Mouse (Mus musculus) lung, embryonic 14.5 days (tissue): ENCODE measurements at regions not wholly inside any gene's neighbourhood (a gene's known extent, or its start where the extent isn't known, plus 50 kb on each side); places are given as distances from the start of the nearest gene placed in this dataset.
A peak's percentile ranks its signal among the peaks of the same experiment; 100 is the strongest.

ENCODE experiments used
- ATAC-seq: fragments of 200-750 bp; cut with Nextera tagmentation; 2 replicates; pipeline ENCODE4 v1.8.0; 2017; ENCODE audit warnings: mild to moderate bottlenecking, moderate TSS enrichment, moderate library complexity; ENCODE audit not compliant: insufficient read depth
- DNase-seq: peaks from one replicate; pipeline ENCODE4 v3.0.0-alpha.2; 2015
- H3K27ac ChIP-seq: fragments of 300-500 bp; sonication (generic); 2 replicates; pipeline ENCODE4 v1.5.1; 2014; ENCODE audit warnings: low read depth, mild to moderate bottlenecking, moderate library complexity
- H3K27me3 ChIP-seq: fragments of 300-500 bp; sonication (generic); 2 replicates; pipeline ENCODE4 v1.6.1; 2014; ENCODE audit warnings: low read length, control low read depth; ENCODE audit not compliant: insufficient read depth
- H3K36me3 ChIP-seq: fragments of 300-500 bp; sonication (generic); 2 replicates; pipeline ENCODE4 v1.6.1; 2014; ENCODE audit warnings: control low read depth; ENCODE audit not compliant: insufficient read depth
- H3K4me1 ChIP-seq: fragments of 300-500 bp; sonication (generic); 2 replicates; pipeline ENCODE4 v1.6.1; 2014; ENCODE audit warnings: antibody characterized with exemption, control low read depth; ENCODE audit not compliant: insufficient read depth
- H3K4me2 ChIP-seq: fragments of 300-500 bp; sonication (generic); 2 replicates; pipeline ENCODE4 v1.6.1; 2014; ENCODE audit warnings: mild to moderate bottlenecking
- H3K4me3 ChIP-seq: fragments of 300-500 bp; sonication (generic); 2 replicates; pipeline ENCODE4 v1.5.1; 2014; ENCODE audit warnings: low read depth, low read length
- H3K9ac ChIP-seq: fragments of 300-500 bp; sonication (generic); 2 replicates; pipeline ENCODE4 v1.6.1; 2014
- H3K9me3 ChIP-seq: fragments of 300-500 bp; sonication (generic); 2 replicates; pipeline ENCODE4 v1.6.1; 2016; ENCODE audit warnings: low read depth, low read length, control low read depth
- CTCF ChIP-seq: IDR thresholded peaks from 2 replicates; pipeline ENCODE4 v1.5.1; 2016; ENCODE audit warnings: antibody characterized with exemption, low read depth
- WGBS: fragments of 180-500 bp; shearing (Covaris S2); extraction: QIAGEN DNeasy Blood & Tissue Kit; methylation state at CpG from one replicate; pipeline ENCODE4 v1.1.7; 2014; 5-methylcytosine and 5-hydroxymethylcytosine counted together

GRCm38 (mm10) chr8:127811338-127811737 lies 547.1 kb upstream of the Nrp1 start:
- no peaks in the 10 kb centered on the region for H3K27me3 ChIP-seq
- TF ChIP-seq CTCF = no peak
- no peak overlapping the region for H3K9ac ChIP-seq
- H3K36me3 ChIP-seq = no peaks in the 10 kb centered on the region
- no peak overlapping the region for H3K4me3 ChIP-seq
- H3K4me1 ChIP-seq = peaks cover 4% of the 10 kb centered on the region; the same call in 1 of the 2 replicates
- H3K4me2 ChIP-seq = no peak overlapping the region
- DNase-seq = no peak
- ATAC-seq = no peak
- no peaks in the 10 kb centered on the region for H3K9me3 ChIP-seq
- 76% methylated on average over 8 of the region's 8 CpGs for WGBS
- H3K27ac ChIP-seq = no peak overlapping the region

GRCm38 (mm10) chr8:127814785-127815523 lies 543.5 kb upstream of the Nrp1 start:
- WGBS = 69% methylated on average over 9 of the region's 9 CpGs
- H3K4me3 ChIP-seq = no peak overlapping the region
- no peak overlapping the region for H3K27ac ChIP-seq
- no peak for TF ChIP-seq CTCF
- no peaks in the 10 kb centered on the region for H3K4me1 ChIP-seq
- H3K36me3 ChIP-seq = no peaks in the 10 kb centered on the region
- H3K9me3 ChIP-seq = no peaks in the 10 kb centered on the region
- no peaks in the 10 kb centered on the region for H3K27me3 ChIP-seq
- H3K9ac ChIP-seq = no peak overlapping the region
- ATAC-seq (no peak), DNase-seq (no peak)
- H3K4me2 ChIP-seq = no peak overlapping the region

GRCm38 (mm10) chr8:127820741-127821170 lies 537.6 kb upstream of the Nrp1 start:
- WGBS = 45% methylated on average over 1 of the region's 1 CpGs
- DNase-seq = no peak

GRCm38 (mm10) chr8:127821646-127822045 lies 536.8 kb upstream of the Nrp1 start:
- H3K4me2 ChIP-seq = no peak overlapping the region
- H3K36me3 ChIP-seq = no peaks in the 10 kb centered on the region
- no peaks in the 10 kb centered on the region for H3K9me3 ChIP-seq
- no peak for TF ChIP-seq CTCF
- H3K27me3 ChIP-seq = no peaks in the 10 kb centered on the region
- no peak overlapping the region for H3K27ac ChIP-seq
- 45% methylated on average over 1 of the region's 1 CpGs for WGBS
- no peak for ATAC-seq
- peak; percentile 30 for DNase-seq
- H3K4me3 ChIP-seq = no peak overlapping the region
- H3K4me1 ChIP-seq = peaks cover 3% of the 10 kb centered on the region; the same call in 1 of the 2 replicates
- no peak overlapping the region for H3K9ac ChIP-seq

More at GRCm38 (mm10) chr8:127820741-127821170, 537.6 kb upstream of the Nrp1 start:
- no peak for ATAC-seq
- H3K4me3 ChIP-seq = no peak overlapping the region
- no peaks in the 10 kb centered on the region for H3K27me3 ChIP-seq
- no peak overlapping the region for H3K27ac ChIP-seq
- no peaks in the 10 kb centered on the region for H3K9me3 ChIP-seq
- H3K4me2 ChIP-seq = no peak overlapping the region
- no peak for TF ChIP-seq CTCF
- H3K9ac ChIP-seq = no peak overlapping the region
- H3K36me3 ChIP-seq = no peaks in the 10 kb centered on the region
- peaks cover 3% of the 10 kb centered on the region; the same call in 1 of the 2 replicates for H3K4me1 ChIP-seq

- WGBS = 79% methylated on average over 2 of the region's 2 CpGs
- Histone ChIP-seq H3K27ac (no peak overlapping the region), H3K4me2 (no peak overlapping the region), H3K4me3 (no peak overlapping the region), H3K4me1 (peaks cover 3% of the 10 kb centered on the region; the same call in 1 of the 2 replicates), H3K27me3 (no peaks in the 10 kb centered on the region), H3K9me3 (no peaks in the 10 kb centered on the region), H3K36me3 (no peaks in the 10 kb centered on the region), H3K9ac (no peak overlapping the region)
- DNase-seq = no peak
- no peak for TF ChIP-seq CTCF
- ATAC-seq = no peak
Measured at GRCm38 (mm10) chr8:127825041-127825440, 533.4 kb upstream of the Nrp1 start.

GRCm38 (mm10) chr8:127827826-127828225 lies 530.6 kb upstream of the Nrp1 start:
- Histone ChIP-seq H3K9me3 (no peaks in the 10 kb centered on the region), H3K4me3 (no peak overlapping the region), H3K9ac (no peak overlapping the region), H3K36me3 (no peaks in the 10 kb centered on the region), H3K4me2 (no peak overlapping the region), H3K27ac (no peak overlapping the region), H3K27me3 (no peaks in the 10 kb centered on the region), H3K4me1 (no peaks in the 10 kb centered on the region)
- no peak for TF ChIP-seq CTCF
- ATAC-seq (no peak), DNase-seq (no peak)
- WGBS = 50% methylated on average over 5 of the region's 5 CpGs

- DNase-seq = no peak
- no peaks in the 10 kb centered on the region for H3K9me3 ChIP-seq
- no peak overlapping the region for H3K4me3 ChIP-seq
- H3K36me3 ChIP-seq = no peaks in the 10 kb centered on the region
- TF ChIP-seq CTCF = no peak
- no peak overlapping the region for H3K9ac ChIP-seq
- no peak overlapping the region for H3K27ac ChIP-seq
- WGBS = 63% methylated on average over 1 of the region's 1 CpGs
- no peaks in the 10 kb centered on the region for H3K4me1 ChIP-seq
- ATAC-seq = no peak
- no peak overlapping the region for H3K4me2 ChIP-seq
- H3K27me3 ChIP-seq = no peaks in the 10 kb centered on the region
Measured at GRCm38 (mm10) chr8:127829659-127830058, 528.7 kb upstream of the Nrp1 start.
